Mouse (Mus musculus) hindbrain, embryonic 15.5 days (tissue): Measurements from ENCODE around the gene Skor1. TPM values are rescaled to one million over a fixed set of nuclear protein-coding genes. Genes with fewer than 3 reads are reported as not detected.

Experiments used
- ATAC-seq: fragments of 200-750 bp; cut with Nextera tagmentation; 2 replicates; pipeline ENCODE4 v1.8.0; 2017; ENCODE audit warnings: low read depth, moderate number of reproducible peaks, moderate TSS enrichment; ENCODE audit not compliant: low FRiP score
- H3K27ac ChIP-seq: fragments of 300-500 bp; sonication (generic); replicated peaks from 2 replicates; pipeline ENCODE4 v1.5.1; 2015; ENCODE audit warnings: mild to moderate bottlenecking, inconsistent platforms
- H3K27me3 ChIP-seq: fragments of 300-500 bp; sonication (generic); 2 replicates; pipeline ENCODE4 v1.6.1; 2015; ENCODE audit warnings: control low read depth, inconsistent platforms
- H3K36me3 ChIP-seq: fragments of 300-500 bp; sonication (generic); 2 replicates; pipeline ENCODE4 v1.6.1; 2015; ENCODE audit warnings: control low read depth, inconsistent platforms
- H3K4me1 ChIP-seq: fragments of 300-500 bp; sonication (generic); replicated peaks from 2 replicates; pipeline ENCODE4 v1.6.1; 2015; ENCODE audit warnings: control low read depth, inconsistent platforms
- H3K4me2 ChIP-seq: fragments of 300-500 bp; sonication (generic); 2 replicates; pipeline ENCODE4 v1.6.1; 2015; ENCODE audit warnings: moderate library complexity, mild to moderate bottlenecking, inconsistent platforms
- H3K4me3 ChIP-seq: fragments of 300-500 bp; sonication (generic); 2 replicates; pipeline ENCODE4 v1.5.1; 2015; ENCODE audit warnings: mild to moderate bottlenecking, inconsistent platforms
- H3K9ac ChIP-seq: fragments of 300-500 bp; sonication (generic); 2 replicates; pipeline ENCODE4 v1.6.1; 2015; ENCODE audit warnings: inconsistent platforms
- H3K9me3 ChIP-seq: fragments of 300-500 bp; sonication (generic); 2 replicates; pipeline ENCODE4 v1.6.1; 2016; ENCODE audit warnings: control low read depth, inconsistent platforms
- WGBS: fragments of 180-500 bp; shearing (Covaris S2); methylation state at CpG from one replicate; pipeline ENCODE4 v1.1.7; 2015; 5-methylcytosine and 5-hydroxymethylcytosine counted together
- polyA plus RNA-seq: library from polyadenylated mRNA; unstranded; fragments of >200 nt; fragmentation: Nextera tagmentation; extraction: Ambion mirVana; gene quantifications from 2 replicates; pipeline ENCODE4 v1.2.1, GENCODE M21; 2015

Skor1 gene
- polyA plus RNA-seq, 1 experiment from 2014 or later = 20.5 TPM

DNA sequence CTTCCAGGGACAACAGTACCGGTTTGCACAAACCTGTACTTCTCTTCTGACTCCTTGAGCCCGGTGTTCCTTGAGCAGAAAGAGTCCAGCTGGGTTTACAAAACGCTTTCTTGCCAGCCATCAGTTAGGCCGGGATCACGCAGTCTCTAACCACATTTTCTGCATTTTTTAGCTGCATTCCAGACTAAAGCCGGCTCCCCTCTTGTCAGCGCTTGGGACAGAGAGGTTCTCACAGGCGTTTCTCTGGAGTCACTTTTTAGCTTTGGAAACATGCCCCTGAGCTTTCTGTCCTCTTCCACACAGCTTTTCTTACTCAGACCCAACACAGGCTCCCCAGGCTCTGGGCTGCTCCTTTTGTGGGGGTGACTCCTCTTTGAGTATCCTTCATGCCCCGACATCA is 1.5 kb downstream of the Skor1 start:
- Histone ChIP-seq H3K36me3 (no peaks in the 10 kb centered on the region), H3K9me3 (no peaks in the 10 kb centered on the region), H3K27me3 (peaks cover 81% of the 10 kb centered on the region), H3K4me1 (peaks cover 76% of the 10 kb centered on the region), H3K4me3 (peak overlapping the region; percentile 44), H3K9ac (peak overlapping the region; percentile 25), H3K4me2 (peak overlapping the region; percentile 66), H3K27ac (peak overlapping the region; percentile 72)
- WGBS = under 1% methylated on average over 9 of the region's 9 CpGs
- no peak for ATAC-seq

DNA sequence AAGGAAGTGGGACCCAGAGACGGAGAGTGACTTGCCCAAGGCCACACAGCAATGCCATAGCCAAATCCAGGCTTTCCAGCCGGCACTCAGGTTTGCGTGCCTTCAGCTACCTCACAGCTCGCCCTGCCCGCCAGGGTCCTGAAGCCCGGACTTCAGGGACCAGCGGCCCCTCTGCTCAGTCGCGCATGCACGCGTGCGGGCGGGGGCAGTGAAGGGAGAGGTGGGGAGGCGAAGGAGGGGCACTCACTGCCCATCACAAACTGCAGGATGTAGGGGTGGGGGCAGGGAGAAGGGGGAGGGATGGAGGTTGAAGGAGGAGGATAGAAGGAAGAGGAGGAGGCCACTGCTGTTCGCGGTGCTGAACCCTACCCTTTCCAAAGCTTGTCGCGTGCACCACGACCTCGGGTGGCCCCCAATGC is 1.9 kb downstream of the Skor1 start:
- peak overlapping the region; percentile 72 for H3K27ac ChIP-seq
- peaks cover 80% of the 10 kb centered on the region for H3K27me3 ChIP-seq
- H3K4me1 ChIP-seq = peaks cover 77% of the 10 kb centered on the region
- WGBS = 0% methylated on average over 20 of the region's 20 CpGs
- peak overlapping the region; percentile 44; the same call in 1 of the 2 replicates for H3K9ac ChIP-seq
- peak overlapping the region; percentile 66 for H3K4me2 ChIP-seq
- no peaks in the 10 kb centered on the region for H3K36me3 ChIP-seq
- H3K4me3 ChIP-seq = peak overlapping the region; percentile 44
- no peak for ATAC-seq
- H3K9me3 ChIP-seq = no peaks in the 10 kb centered on the region

DNA sequence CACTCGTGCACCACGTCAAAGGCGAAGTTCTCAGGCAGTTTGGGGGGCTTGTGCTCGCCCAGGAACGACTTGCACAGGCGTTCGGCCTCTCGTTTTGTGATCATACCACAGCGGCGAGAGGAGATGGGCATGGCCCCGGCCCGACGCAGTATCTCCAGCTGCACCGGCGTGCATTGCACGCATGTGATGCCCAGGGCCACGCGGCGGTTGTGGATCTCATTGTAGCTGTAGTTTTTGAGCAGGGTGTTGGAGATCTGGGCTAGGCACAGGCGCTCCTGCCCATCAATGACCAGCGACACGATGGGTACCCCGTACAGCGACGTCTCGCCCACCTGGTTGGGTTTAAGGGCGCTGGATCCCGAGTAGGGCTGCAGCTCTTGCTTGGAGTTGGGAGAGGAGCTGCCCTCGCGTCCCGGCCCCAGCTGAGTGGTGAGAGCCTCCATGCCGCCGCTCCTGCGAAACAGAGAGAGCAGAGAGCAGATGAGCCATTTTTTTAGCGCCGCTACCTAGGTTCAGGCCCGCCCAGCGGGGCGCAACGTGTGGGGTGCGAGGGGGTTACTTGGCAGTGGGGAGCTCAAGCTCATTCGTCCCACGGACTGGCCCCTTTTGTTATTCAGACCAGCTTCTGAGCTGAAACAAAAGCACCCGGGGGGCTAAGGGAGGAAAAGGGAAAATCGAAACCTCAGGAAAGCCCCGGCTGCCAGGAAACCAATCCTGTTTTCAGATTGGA is 2.5 kb downstream of the Skor1 start:
- under 1% methylated on average over 46 of the region's 46 CpGs for WGBS
- Histone ChIP-seq H3K4me2 (peak overlapping the region; percentile 66), H3K36me3 (no peaks in the 10 kb centered on the region), H3K27ac (peak overlapping the region; percentile 72), H3K4me3 (peak overlapping the region; percentile 44), H3K9ac (peak overlapping the region; percentile 44), H3K4me1 (peaks cover 73% of the 10 kb centered on the region), H3K27me3 (peaks cover 82% of the 10 kb centered on the region), H3K9me3 (no peaks in the 10 kb centered on the region)
- no peak for ATAC-seq

DNA sequence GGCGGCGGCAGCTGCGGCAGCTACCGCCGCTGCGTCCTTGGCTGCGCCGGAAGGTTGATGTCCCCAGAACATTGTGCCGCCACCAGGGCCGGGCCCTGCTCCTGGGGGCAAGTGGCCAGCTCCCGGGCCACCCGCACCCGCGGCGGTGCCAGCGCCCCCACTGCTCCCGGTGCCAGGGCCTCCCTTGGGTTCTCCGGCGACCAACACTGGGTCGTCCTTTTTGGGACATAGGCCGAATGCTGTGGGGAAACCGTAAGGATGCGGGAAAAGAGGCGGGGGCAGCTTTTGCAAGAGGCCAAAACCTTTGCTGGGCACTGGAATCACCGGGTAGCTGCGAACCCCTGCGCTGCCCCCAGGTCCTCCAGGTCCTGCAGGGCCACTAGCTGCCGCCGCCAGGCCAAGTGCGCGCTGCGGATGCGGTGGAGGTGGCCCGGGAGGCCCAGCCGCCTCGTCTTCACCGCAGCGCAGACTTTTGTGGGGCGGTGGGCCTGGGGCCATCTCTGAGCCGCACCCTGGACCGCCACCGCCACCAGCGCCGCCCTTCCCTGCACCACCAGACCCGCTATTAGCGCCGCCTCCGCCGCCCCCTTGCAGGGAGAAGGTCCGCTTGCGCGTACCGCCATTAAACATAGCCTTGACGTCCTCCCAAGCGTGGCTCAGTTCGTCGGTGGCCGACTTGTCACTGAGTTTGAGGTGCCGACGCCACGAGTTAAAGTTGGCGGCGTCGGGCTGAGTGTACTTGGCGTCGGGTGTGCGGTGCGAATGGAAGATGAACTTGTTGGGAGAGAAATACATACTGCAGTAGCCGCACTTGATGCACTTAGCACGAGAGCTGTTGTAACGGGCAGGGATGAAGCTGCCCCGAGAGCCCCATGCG is 3.3 kb downstream of the Skor1 start:
- no peaks in the 10 kb centered on the region for H3K9me3 ChIP-seq
- peaks cover 82% of the 10 kb centered on the region for H3K27me3 ChIP-seq
- ATAC-seq = no peak
- H3K27ac ChIP-seq = peak overlapping the region; percentile 72
- H3K4me1 ChIP-seq = peaks cover 68% of the 10 kb centered on the region
- WGBS = under 1% methylated on average over 71 of the region's 73 CpGs
- H3K36me3 ChIP-seq = no peaks in the 10 kb centered on the region
- peak overlapping the region; percentile 44 for H3K9ac ChIP-seq
- H3K4me3 ChIP-seq = peak overlapping the region; percentile 44
- H3K4me2 ChIP-seq = peak overlapping the region; percentile 66

DNA sequence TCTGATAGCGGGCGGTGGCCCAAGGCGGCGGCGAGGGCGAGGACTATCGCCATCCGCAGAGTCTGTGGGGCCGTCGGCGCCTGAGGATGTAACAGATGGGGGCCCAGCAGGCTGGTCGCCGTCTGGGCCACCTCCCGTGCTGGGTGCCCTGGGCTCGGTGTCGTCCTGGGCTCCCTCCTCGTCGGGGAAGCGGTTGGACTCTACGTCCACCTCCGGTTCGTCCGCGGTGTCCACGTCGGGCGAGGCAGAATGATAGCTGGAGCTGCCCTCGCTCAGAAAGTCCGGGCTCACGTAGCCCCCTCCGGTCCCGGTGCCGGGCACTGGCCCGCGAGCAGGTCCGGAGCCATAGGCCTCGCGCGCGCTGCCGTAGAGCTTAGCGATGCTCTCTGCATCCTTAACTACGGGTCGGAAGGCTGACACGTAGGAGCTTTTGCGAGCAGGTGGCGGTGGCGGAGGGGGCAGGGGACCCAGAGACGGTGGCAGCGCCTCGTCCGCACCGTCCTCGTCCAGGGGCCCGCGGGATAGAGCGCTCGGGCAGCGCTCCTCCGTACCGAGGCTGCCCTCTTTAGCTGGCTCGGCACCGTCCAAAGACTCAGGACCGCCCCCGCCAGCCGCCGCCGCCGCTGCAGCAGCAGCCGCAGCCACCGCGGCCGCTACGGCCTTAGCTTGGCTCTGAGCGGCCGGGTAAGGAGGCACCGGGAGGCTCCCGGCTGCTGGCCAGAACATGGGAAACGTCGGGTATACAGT is 4.1 kb downstream of the Skor1 start:
- no peak for ATAC-seq
- peaks cover 64% of the 10 kb centered on the region for H3K4me1 ChIP-seq
- no peaks in the 10 kb centered on the region for H3K9me3 ChIP-seq
- peak overlapping the region; percentile 66 for H3K4me2 ChIP-seq
- peaks cover 81% of the 10 kb centered on the region for H3K27me3 ChIP-seq
- no peaks in the 10 kb centered on the region for H3K36me3 ChIP-seq
- WGBS = under 1% methylated on average over 80 of the region's 80 CpGs
- H3K9ac ChIP-seq = peak overlapping the region; percentile 44
- peak overlapping the region; percentile 72 for H3K27ac ChIP-seq
- H3K4me3 ChIP-seq = peak overlapping the region; percentile 44

DNA sequence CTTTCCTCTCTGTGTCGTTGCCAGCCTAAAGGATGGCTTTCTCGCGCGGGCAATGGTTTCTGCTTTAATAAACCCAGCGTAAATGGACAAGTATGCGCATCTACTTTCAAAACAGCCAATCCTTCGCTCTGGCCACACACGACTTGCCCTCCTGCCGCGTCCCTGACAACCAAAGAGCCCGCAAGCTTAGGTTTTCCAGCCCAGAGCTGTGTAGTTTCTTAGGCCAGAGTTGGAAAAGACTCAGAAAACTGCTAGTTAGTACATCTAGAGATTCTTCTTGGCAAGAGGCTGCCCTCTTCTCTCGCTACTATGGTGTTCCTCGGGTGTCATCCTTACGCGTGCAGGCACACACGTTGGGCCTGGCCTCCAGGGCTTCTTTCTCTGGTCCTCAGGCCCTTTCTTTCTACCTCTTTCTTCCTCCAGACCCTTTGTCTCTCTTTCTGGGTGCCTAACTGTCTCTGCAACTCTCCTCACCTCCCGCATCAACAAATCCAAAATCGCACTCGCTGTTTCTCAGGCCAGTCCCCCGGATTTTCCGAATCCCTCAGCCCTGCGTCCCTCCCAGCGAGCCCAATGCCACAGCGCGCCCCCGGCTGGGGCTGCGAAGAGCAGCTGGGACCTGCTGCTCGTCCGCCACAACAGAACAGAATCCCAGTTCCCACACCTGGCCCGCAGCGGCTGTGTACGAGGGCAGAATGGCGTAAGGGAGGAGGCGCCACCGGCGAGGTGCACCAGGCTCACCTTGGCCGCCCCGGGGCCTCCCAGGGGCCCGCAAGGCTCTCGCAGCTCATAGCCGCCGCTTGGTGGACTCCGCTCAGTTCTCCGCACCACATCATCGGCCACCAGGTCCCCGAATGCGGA is 4.9 kb downstream of the Skor1 start:
- Histone ChIP-seq H3K9me3 (no peaks in the 10 kb centered on the region), H3K4me3 (peak overlapping the region; percentile 44), H3K36me3 (no peaks in the 10 kb centered on the region), H3K4me1 (peaks cover 57% of the 10 kb centered on the region), H3K4me2 (peak overlapping the region; percentile 66), H3K27me3 (peaks cover 81% of the 10 kb centered on the region), H3K9ac (peak overlapping the region; percentile 44), H3K27ac (peak overlapping the region; percentile 72)
- 2% methylated on average over 47 of the region's 47 CpGs for WGBS
- ATAC-seq = no peak

DNA sequence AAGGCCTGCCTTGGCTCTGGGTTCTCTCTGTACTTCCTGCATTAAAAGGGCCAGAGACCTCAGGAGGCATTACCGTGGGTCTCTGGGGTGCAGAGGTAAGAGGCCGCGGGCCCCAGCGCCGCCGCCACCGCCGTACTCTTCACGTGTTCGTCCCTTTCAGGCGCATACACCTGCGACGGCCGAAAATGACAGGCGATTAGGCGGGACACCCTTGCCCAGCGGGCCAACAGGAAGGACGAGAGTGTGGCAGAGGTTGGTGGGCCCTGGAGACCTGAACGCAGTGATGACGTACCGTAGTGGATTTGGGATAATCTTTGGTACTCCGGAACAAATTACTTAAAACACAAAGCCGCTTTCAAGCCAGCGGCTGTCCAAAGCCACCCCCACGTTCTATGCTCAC is 5.5 kb downstream of the Skor1 start:
- H3K4me3 ChIP-seq = peak overlapping the region; percentile 44
- H3K9me3 ChIP-seq = no peaks in the 10 kb centered on the region
- no peaks in the 10 kb centered on the region for H3K36me3 ChIP-seq
- H3K27me3 ChIP-seq = peaks cover 83% of the 10 kb centered on the region
- peak overlapping the region; percentile 1; the same call in 1 of the 2 replicates for H3K9ac ChIP-seq
- H3K4me1 ChIP-seq = peaks cover 57% of the 10 kb centered on the region
- WGBS = under 1% methylated on average over 25 of the region's 25 CpGs
- H3K4me2 ChIP-seq = peak overlapping the region; percentile 66
- H3K27ac ChIP-seq = peak overlapping the region; percentile 72
- no peak for ATAC-seq

DNA sequence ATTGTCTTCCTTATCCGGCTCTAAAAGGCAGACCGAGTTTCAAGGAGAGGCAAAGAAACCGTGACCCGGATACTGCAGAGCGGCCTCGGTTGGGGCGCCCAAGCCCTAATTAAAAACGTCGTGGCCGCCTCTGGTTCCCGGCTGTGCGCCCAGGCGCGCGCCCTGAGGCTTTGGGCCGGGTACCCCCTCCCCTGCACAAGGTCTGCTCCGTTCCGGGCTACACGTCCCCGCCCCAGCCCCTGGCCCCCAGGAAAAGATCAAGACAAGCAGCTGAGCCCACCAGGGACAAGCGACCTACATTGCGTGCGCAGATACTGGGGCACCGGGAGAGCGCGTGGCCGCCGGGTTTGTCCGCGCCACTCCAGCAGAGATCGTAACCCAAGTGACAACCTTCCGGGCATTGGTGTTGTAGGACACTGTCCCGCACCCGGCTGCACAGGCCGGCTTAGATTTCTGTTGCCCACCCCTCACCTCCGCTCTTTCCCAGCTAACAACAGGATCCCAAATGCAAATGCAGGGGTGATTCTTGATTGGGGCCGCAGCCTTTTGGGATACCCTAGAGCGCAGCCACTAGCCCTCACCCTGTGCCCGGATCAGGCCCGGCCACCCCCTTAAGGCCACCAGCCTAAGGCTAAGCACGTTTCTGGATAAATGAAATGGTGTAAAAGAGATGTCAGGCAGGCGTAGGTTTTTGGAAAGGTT is 6.3 kb downstream of the Skor1 start:
- H3K27me3 ChIP-seq = peaks cover 80% of the 10 kb centered on the region
- peak overlapping the region; percentile 44 for H3K4me3 ChIP-seq
- H3K9me3 ChIP-seq = no peaks in the 10 kb centered on the region
- H3K27ac ChIP-seq = peak overlapping the region; percentile 72
- H3K36me3 ChIP-seq = no peaks in the 10 kb centered on the region
- ATAC-seq = no peak
- peak overlapping the region; percentile 1 for H3K9ac ChIP-seq
- H3K4me1 ChIP-seq = peaks cover 55% of the 10 kb centered on the region
- WGBS = 1% methylated on average over 42 of the region's 42 CpGs
- peak overlapping the region; percentile 66 for H3K4me2 ChIP-seq

DNA sequence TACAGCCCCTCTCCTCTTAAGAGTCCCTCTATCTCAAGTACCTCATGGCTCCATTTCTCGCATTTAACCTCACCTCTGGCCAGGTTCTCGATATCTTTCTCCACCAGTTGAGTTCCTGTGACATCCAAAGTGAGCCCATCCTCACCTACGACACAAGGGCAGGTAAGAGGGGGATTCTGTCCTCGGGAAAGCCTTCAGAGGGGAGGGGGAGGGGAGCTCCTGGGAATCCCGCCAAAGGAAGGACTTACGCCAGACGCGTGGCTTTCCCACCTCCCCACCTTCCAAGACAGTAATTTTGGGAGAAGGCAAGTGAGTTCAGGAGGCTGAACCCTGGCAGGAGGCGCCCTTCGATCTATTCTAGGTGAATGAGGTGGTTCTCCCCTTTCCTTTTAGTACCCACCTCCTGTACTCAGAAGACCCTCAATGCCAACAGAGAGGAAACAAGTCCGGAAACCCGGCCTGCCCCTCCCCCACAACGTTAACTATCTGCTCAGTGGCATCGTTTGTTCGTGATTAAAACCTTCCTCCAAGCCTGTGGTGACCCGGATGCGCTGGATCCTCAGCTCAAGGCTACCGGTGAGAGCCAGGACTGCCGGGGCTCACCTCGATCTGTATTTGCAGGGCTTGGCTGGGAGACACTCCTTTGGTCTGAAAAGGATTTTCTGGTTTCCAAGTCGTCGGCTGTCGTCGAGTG is 7.0 kb downstream of the Skor1 start:
- Histone ChIP-seq H3K27ac (peak overlapping the region; percentile 72), H3K4me3 (peak overlapping the region; percentile 44), H3K36me3 (no peaks in the 10 kb centered on the region), H3K4me2 (peak overlapping the region; percentile 66), H3K4me1 (peaks cover 60% of the 10 kb centered on the region), H3K9ac (peak overlapping the region; percentile 1), H3K9me3 (no peaks in the 10 kb centered on the region), H3K27me3 (peaks cover 82% of the 10 kb centered on the region)
- no peak for ATAC-seq
- WGBS = 3% methylated on average over 24 of the region's 24 CpGs

DNA sequence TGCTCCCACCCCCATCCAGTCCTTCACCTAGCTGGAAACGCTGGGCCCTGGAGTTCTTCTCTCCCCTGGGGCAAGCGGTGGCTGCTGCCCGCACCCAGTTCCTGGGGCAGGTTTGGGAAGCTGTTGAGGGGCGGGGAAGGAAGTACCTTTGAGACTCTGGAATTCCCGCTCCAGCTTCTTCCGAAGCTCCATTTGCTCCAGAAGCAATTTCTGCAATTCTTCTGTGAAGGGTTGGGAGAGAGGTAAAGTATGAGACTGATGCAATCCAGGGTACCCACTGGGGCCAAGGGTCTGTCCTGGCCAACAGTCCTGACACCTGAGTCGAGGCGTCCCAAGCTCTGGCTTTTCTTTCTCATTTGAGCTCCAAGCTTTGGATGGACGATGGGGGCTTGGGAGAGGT is 8.6 kb downstream of the Skor1 start:
- Histone ChIP-seq H3K9ac (peak overlapping the region; percentile 25; the same call in 1 of the 2 replicates), H3K36me3 (no peaks in the 10 kb centered on the region), H3K4me3 (0 out of 2 replicates have a peak overlapping the region, but pooled peaks have one; percentile 2), H3K27ac (peak overlapping the region; percentile 69), H3K4me2 (peak overlapping the region; percentile 49), H3K9me3 (no peaks in the 10 kb centered on the region), H3K27me3 (peaks cover 80% of the 10 kb centered on the region), H3K4me1 (peaks cover 58% of the 10 kb centered on the region)
- ATAC-seq = no peak
- WGBS = 3% methylated on average over 9 of the region's 9 CpGs
